Mouse (Mus musculus): ENCODE data around the gene Sugct.

DNA sequence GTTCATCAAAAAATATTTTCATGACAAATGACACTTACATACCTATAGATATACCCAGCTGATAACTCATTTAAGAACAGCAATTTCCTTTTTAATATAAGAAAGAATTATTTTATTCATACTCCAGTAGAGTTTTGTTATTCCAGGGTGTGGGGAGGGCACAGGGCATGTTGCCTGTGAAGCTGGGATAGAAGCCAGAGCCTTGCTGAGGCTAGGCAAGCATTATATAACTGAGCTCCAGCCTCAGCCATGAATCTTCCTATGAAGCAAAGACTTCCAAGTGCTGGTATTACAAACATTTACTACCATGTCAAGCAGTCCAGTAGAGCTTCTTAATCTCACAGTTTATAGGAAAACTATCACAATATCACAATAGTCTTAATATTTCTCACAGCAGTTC, 70.4 kb downstream of the Sugct start:
- TF ChIP-seq FLI1 (IDR thresholded peaks at IDR 0.05; ENCODE audit: low read length): no peak
- no peak for TF ChIP-seq GATA1 (IDR thresholded peaks at IDR 0.05; ENCODE audit: borderline replicate concordance, low read length)
